Mouse (Mus musculus) small intestine, adult 2 months (tissue): ENCODE results near the gene Bdkrb1.

ENCODE experiments used
- CTCF ChIP-seq: fragments of 200-500 bp; IDR thresholded peaks from 2 replicates; pipeline ENCODE4 v1.5.1; 2012; ENCODE audit warnings: low read depth, mild to moderate bottlenecking, control low read depth, inconsistent platforms, low read length, moderate library complexity, mixed read lengths; ENCODE audit not compliant: insufficient replicate concordance, insufficient read length; ENCODE audit errors: extremely low read depth
- POLR2A ChIP-seq: fragments of 200-500 bp; IDR thresholded peaks from 2 replicates; pipeline ENCODE4 v1.6.1; 2012; ENCODE audit warnings: low read depth, mild to moderate bottlenecking, control low read depth, inconsistent platforms, low read length, moderate library complexity

GRCm38 (mm10) chr12:105587526-105587925 is 15.4 kb upstream of the Bdkrb1 start:
- TF ChIP-seq CTCF = no peak
- TF ChIP-seq POLR2A = no peak
